Mouse (Mus musculus): Measurements from ENCODE around the gene Maml1.

DNA sequence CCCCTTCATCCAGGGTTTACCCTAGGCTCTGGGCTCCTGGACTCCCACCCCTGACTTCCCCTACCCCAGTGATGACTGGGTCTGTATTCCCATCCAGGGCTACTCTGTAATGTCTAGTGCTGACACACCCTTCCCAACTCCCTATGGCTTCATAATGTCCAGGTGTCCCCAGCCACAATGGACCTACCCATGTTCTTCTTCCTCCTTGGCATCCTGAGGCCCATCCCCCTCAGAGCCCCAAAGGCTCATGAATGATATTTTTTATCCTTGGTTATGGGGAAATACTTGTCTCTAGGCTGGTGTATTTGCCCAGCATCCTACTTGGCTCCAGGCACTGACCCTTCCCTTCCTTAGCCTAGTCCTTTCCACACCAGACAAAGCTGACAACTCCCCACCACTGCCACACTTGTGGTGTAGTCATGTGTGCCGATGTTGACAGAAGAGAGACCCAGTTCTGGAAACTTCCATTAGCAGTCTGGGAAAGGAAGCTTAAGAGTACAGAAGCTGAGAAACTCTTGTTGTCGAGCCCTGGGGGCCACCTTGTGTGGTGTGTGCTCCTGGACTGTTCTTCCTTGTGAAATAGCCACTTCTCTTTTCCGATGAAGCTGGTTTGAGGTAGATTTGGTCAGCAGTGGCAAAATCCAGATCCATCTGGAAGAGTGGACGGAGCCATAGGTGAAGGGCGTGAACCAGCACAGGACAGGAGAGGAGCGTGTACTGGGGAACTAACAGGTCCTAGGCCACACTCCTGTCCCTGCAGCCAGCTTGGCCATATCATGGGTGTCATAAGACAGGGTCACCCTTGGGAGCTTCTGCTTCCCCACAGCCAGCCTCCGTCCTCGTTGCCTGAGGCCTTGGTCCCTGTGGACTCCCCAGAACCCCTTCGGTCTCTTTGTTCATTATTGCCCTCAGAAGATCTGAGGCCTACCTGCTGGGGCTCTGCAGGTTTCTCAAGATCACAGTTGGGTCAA is 53.0 kb downstream of the Maml1 start:
- TF ChIP-seq CTCF (IDR thresholded peaks at IDR 0.05; ENCODE audit: low read depth, low read length) (no peak), GATA1 (IDR thresholded peaks at IDR 0.05; ENCODE audit: borderline replicate concordance, low read length) (no peak), POLR2AphosphoS5 (IDR thresholded peaks at IDR 0.05; ENCODE audit: insufficient replicate concordance, low read depth, low read length) (no peak), TAL1 (conservative IDR thresholded peaks at IDR 0.05; ENCODE audit: low read depth, low read length) (no peak)
